Mouse (Mus musculus) T-helper 1 cell (primary cell): ENCODE measurements around the gene Ktn1.

Experiments
- in situ Hi-C: fragments of 300-600 bp; cut with MboI, MseI; formaldehyde crosslinking; loops from one replicate; pipeline ENCODE4 v1.15.1; 2025; ENCODE audit warnings: high pct_unique_total_duplicates

Gene Ktn1

GRCm38 (mm10) chr14:47754253-47754897 lies 106.1 kb downstream of the Ktn1 start:
- in situ Hi-C loops: no loop called here

GRCm38 (mm10) chr14:47756411-47757065 lies 108.3 kb downstream of the Ktn1 start:
- in situ Hi-C loops: loop anchor here (5.0 kb wide), 1 partner anchor 601 kb away; no protein-coding TSS in a partner anchor

DNA sequence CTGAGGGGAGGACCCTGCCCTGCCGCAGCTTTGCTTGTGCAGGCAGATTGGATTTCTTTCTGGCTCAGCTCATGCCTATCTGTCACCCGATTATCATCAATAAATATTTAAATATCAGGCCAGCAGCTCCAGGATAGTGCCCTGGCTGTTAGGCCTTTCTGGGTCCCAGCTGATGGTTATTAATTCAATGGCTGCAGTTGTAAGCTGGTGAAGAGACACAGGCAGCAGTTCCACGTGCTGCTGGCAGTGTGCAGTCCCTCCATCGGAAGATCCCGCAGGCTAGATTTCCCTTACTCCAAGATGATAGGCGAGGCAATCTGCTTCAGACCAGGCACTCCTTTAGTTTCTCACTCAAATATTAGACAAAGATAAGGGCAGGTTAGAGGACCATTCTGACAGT lies 116.9 kb downstream of the Ktn1 start:
- in situ Hi-C loops: no loop called here

DNA sequence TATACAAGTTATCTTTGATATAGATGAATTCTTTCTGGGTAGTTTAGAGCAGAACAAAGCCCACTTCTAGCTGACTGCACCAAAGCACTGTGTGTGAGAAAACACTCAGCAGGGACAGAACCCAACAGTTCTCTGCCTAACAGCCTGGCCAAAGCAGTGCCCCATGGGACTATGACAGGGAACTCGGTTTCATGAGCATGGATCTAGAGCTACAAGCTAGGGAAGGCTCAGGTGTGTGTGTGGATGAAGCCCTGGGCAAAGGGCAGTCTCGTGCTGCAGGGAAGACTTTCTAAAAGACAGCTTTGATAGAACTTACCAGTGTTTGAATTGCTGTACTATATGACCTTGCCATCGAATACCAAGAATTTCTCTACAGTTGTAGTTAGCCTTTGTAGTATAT lies 117.5 kb downstream of the Ktn1 start:
- in situ Hi-C loops: no loop called here

DNA sequence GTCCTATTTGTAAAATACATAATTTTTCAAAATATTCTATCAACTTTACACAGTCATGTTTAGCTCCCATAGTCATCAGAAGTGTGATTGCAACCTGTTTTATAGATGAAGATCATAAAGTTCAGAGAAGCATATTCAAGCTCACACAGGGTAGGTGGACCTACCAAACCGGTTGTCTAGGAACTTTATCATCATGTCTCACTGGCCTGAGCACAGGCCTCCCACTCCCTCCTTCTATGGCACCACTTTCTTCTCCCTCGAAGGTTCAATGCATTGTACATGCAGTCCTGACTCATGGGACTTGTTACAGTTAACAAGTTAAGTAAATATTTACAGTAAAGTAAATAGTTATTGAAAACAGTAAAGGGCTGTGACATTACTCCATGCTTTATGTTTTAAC lies 118.1 kb downstream of the Ktn1 start:
- in situ Hi-C loops: no loop called here

- in situ Hi-C loops: no loop called here
Observed at GRCm38 (mm10) chr14:47771496-47771895, 123.2 kb downstream of the Ktn1 start.

DNA sequence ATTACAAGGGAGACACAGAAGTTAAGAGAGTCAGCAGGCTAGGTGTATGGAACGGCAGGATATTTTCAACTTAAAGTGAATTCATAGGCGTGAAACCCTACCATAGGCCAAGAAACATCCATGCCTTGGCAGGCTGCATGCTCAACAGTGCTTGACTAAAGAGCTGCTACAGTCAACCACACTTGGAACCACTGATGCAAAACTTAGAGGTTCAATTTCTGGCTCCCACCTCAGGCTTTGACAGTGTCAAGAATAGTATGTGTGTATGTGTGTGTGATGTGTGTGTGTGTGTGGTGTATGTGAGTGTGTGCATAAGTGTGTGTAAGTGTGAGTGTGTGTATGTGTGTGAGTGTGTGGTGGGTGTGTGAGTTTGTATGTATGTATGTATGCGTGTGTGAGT lies 127.3 kb downstream of the Ktn1 start:
- in situ Hi-C loops: no loop called here

DNA sequence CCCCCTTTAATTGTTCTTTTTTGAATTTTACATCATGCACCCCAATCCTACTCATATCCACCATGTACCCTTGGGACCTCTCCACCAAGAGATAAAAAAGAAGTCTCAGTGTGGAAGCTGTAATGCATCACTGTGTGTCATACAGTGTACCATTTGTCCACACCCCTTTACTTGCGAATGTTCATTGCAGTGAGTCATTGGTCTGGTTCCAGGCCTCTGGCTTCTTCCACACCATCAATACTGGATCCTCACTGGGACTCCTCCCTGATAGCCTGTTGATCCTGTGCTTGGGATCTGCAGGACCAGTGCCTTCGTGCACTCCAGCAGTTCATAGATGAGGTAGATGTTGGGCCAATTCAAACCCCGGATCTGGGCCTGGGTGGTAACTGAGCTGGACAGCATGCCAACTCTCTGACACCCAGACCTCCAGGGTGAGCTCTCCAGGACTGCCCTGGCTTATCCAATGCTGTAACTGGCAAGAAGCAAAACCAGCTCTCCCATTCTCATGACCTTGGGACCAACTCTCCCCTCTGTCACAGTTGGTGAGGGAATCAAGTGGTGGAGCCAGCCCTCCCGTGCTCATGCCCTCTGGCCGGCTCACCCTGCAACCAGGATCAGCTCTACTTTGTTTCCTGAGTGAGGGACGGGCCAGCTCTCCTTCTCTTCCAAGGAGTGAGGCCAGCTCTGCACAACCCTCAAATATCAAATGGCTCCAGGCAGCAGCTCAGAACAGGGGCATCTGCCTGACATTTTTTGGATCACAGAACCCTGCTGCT lies 128.2 kb downstream of the Ktn1 start:
- in situ Hi-C loops: no loop called here

- in situ Hi-C loops: no loop called here
Observed at GRCm38 (mm10) chr14:47786112-47786511, 137.9 kb downstream of the Ktn1 start.
